Mouse (Mus musculus): ENCODE data around the gene Timp2. TPM values are rescaled to one million over a fixed set of nuclear protein-coding genes. Genes with fewer than 3 reads are reported as not detected.

Timp2 gene
- polyA plus RNA-seq, 1 experiment from 2014 or later, result 5.8 TPM

DNA sequence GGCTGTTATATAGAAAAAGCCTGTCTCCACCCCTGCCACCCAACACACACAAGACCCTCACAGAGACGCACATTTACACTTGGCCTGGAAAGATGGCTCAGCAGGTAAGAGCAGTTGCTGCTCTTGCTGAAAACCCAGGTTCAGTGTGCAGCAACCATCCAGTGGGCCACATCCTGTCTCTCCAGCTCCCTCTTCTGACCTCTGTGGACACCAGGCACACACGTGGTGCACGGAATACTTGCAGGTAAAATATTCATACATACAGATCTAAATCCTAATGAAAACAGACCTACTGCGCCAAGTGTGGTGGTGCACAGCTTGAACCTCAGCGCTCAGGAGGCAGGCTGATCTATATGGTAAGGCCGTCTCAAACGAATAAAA lies 88.9 kb downstream of the Timp2 start:
- no peaks in the 10 kb centered on the region for H3K27me3 ChIP-seq
- H3K4me2 ChIP-seq, result no peak overlapping the region
- 78% methylated on average over 7 of the region's 7 CpGs for WGBS (ENCODE audit: insufficient replicate concordance)
- no peak for ATAC-seq (ENCODE audit: insufficient read depth)
- peaks cover 91% of the 10 kb centered on the region for H3K36me3 ChIP-seq (replicated peaks)
- H3K9me3 ChIP-seq (replicated peaks), result no peaks in the 10 kb centered on the region
- no peaks in the 10 kb centered on the region for H3K4me1 ChIP-seq (replicated peaks)
- H3K4me3 ChIP-seq (replicated peaks), result no peak overlapping the region
- H3K27ac ChIP-seq (replicated peaks), result no peak overlapping the region
- no peak overlapping the region for H3K9ac ChIP-seq

DNA sequence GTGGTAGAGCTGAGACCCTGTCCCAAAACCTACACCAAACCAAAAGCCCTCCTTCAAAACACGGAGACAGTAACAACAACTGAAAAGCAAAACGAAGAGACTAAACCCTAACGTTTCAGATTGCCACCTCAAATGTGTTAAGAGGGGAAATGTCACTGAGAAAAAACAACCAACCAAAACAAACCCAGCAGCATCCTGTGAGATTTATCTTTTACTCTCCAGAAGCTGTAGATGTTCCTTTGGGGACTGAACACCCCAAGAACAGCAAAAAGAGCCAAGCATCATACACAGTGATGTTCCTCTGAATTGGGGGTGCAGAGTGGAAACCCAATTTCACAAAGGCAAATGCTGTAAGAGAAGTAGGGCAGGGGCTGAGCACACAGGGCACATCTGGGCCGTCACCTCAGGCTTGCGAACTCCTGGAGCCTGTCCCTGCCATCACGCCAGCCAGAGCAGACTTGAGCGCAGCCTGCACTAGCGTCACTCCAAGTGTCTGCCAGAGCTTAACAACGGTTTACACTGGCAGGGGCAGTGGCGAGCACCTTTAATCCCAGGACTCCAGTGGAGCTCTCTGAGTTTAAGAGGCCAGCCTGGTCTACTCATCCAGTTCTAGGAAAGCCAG lies 89.4 kb downstream of the Timp2 start:
- no peak overlapping the region for H3K4me2 ChIP-seq
- no peaks in the 10 kb centered on the region for H3K4me1 ChIP-seq (replicated peaks)
- no peak overlapping the region for H3K4me3 ChIP-seq (replicated peaks)
- no peak overlapping the region for H3K27ac ChIP-seq (replicated peaks)
- no peaks in the 10 kb centered on the region for H3K27me3 ChIP-seq
- WGBS (ENCODE audit: insufficient replicate concordance), result 78% methylated on average over 10 of the region's 10 CpGs
- H3K9me3 ChIP-seq (replicated peaks), result no peaks in the 10 kb centered on the region
- H3K9ac ChIP-seq, result no peak overlapping the region
- ATAC-seq (ENCODE audit: insufficient read depth), result no peak
- H3K36me3 ChIP-seq (replicated peaks), result peaks cover 91% of the 10 kb centered on the region

DNA sequence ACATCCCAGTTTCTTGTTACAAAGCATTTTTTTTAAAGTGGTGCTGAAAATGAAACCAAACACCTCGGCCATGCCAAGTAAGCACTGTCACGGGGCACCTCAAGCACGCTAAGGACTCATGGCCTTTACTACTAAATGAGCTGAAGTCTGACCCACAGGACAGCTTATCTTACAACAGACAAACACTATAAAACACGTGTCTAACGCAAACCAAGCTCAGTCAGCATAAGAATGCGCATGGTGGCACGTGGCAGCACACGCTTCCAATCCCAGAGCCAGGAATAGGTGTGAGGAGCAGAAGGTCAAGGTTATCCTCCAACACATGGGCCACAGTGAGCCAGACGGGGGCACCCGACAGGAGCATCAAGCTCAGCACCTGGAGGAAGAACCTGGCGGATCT lies 89.9 kb downstream of the Timp2 start:
- Histone ChIP-seq H3K27ac (replicated peaks) (no peak overlapping the region), H3K4me2 (no peak overlapping the region), H3K9ac (no peak overlapping the region), H3K9me3 (replicated peaks) (no peaks in the 10 kb centered on the region), H3K27me3 (no peaks in the 10 kb centered on the region), H3K4me1 (replicated peaks) (no peaks in the 10 kb centered on the region), H3K4me3 (replicated peaks) (no peak overlapping the region), H3K36me3 (replicated peaks) (peaks cover 93% of the 10 kb centered on the region)
- no peak for ATAC-seq (ENCODE audit: insufficient read depth)
- 70% methylated on average over 11 of the region's 11 CpGs for WGBS (ENCODE audit: insufficient replicate concordance)

DNA sequence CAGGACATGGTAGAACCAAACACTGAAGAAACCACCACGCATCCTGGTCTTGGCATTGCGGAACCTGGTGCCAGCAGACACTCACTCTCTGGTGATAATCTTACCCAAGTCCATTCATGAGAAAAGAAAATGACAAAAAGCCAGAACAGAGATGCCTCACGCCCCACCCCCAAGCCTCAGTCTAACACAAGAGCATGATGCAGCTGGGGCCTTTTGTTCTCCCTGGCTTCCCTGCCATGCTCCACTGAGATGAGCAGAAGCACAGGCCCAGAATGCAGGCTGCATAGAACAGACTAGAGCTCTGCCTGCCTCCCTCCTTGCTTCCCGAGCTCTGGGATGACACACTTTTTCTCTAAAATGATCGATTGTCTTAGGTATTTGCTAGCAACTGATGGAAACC lies 92.4 kb downstream of the Timp2 start:
- no peaks in the 10 kb centered on the region for H3K4me1 ChIP-seq (replicated peaks)
- H3K4me2 ChIP-seq, result no peak overlapping the region
- no peaks in the 10 kb centered on the region for H3K9me3 ChIP-seq (replicated peaks)
- H3K27me3 ChIP-seq, result no peaks in the 10 kb centered on the region
- H3K9ac ChIP-seq, result no peak overlapping the region
- 81% methylated on average over 5 of the region's 5 CpGs for WGBS (ENCODE audit: insufficient replicate concordance)
- ATAC-seq (ENCODE audit: insufficient read depth), result no peak
- no peak overlapping the region for H3K27ac ChIP-seq (replicated peaks)
- H3K4me3 ChIP-seq (replicated peaks), result no peak overlapping the region
- H3K36me3 ChIP-seq (replicated peaks), result peaks cover 94% of the 10 kb centered on the region

DNA sequence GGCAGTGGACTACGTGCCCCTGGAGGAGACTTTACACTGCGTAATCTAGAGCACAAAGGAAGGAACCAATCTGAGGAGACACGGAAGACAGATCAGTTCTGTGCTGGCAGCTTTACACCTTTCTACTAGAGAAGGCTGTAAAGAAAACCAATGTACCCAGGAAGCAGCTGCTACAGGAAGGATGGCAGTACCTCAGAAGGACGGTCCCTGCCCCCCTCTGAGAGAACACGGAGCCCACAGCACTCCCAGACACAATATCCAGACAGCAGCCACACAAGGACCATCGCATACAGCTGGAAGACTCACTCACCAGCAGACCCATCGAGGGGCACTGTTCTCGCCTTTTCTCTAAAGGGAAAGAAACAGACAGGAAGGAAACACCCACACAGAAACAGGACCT lies 95.5 kb downstream of the Timp2 start:
- no peak overlapping the region for H3K4me2 ChIP-seq
- WGBS (ENCODE audit: insufficient replicate concordance), result 75% methylated on average over 8 of the region's 8 CpGs
- H3K36me3 ChIP-seq (replicated peaks), result peaks cover 78% of the 10 kb centered on the region
- no peaks in the 10 kb centered on the region for H3K27me3 ChIP-seq
- no peak overlapping the region for H3K4me3 ChIP-seq (replicated peaks)
- no peaks in the 10 kb centered on the region for H3K4me1 ChIP-seq (replicated peaks)
- no peak overlapping the region for H3K27ac ChIP-seq (replicated peaks)
- ATAC-seq (ENCODE audit: insufficient read depth), result no peak
- H3K9ac ChIP-seq, result no peak overlapping the region
- H3K9me3 ChIP-seq (replicated peaks), result no peaks in the 10 kb centered on the region

DNA sequence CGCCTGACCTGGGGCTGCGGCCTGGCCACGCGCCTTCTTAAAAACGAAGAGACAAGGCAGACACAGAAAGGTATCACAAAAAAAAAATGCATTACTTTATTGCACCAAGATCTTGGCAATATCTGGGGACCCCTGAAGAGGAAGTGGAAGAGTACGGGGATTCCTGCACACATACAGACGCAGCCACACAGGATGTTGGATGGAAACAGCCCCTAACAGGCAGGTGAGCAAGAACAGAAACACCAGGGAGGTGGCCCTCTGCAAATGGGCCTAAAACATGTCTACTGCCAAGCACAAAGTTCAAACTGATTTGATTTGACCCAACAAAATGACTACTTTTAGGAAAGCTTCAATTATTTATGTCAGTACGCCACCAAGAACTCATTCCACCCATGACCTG lies 96.0 kb downstream of the Timp2 start:
- ATAC-seq (ENCODE audit: insufficient read depth), result no peak
- Histone ChIP-seq H3K27me3 (no peaks in the 10 kb centered on the region), H3K4me1 (replicated peaks) (no peaks in the 10 kb centered on the region), H3K4me3 (replicated peaks) (no peak overlapping the region), H3K36me3 (replicated peaks) (peaks cover 73% of the 10 kb centered on the region), H3K4me2 (no peak overlapping the region), H3K9ac (no peak overlapping the region), H3K9me3 (replicated peaks) (no peaks in the 10 kb centered on the region), H3K27ac (replicated peaks) (no peak overlapping the region)
- WGBS (ENCODE audit: insufficient replicate concordance), result 83% methylated on average over 8 of the region's 8 CpGs

DNA sequence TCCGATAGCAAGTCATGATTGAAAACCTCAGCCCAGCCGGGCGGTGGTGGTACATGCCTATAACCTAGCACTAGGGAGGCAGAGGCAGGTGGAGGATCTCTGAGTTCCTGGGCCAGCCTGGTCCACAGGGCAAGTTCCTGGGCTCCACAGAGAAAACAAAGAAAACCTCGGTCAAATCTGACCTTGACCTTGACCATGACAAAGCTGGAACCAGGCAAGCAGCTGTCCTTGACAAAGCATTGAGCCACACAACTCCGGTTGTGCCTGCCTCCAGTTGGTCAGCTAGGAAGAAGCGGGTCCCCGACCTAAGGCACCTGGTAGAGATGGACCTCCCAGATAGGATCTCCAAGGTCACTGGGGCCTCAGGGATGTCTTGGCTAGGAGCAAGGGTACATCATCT lies 99.2 kb downstream of the Timp2 start:
- WGBS (ENCODE audit: insufficient replicate concordance), result 77% methylated on average over 7 of the region's 7 CpGs

DNA sequence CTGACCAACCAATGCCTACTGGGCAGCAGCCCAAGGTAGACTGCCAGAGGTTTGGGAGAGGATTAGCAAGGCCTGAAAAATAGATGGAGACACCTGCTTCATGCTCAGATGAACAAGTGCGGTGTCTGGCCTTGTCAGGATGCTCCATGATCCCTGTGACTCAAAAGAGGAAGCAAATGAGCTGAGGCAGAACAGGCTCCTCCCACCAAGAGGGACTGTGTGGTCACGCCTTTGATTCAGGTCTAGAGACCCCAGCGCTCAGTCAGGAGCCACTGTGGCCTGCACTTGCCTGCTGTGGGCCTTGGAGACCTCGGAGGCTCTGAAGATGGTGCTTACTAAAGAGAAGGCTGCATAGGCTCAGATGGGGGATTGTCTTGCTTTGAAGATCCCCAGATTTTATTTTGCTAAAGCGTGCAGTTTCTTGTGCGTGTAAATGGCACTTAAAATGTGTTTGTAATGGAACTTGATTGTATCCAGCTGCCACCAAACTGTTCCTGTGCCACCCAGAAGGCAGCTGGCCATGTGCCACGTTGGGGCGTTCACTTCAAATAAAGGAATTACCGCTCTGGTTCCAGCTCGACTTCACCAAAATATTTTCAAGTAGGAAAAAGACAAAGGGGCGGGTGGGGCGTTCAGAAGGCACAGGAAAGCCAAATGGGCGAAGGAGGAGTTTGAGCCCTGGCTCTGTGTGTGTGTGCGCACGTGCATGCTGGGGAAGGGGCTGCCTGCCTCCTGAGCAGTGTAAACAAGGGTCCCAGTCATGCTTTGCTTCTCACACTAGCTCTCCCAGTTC lies 101.2 kb downstream of the Timp2 start:
- H3K27ac ChIP-seq (replicated peaks), result no peak overlapping the region
- WGBS (ENCODE audit: insufficient replicate concordance), result 50% methylated on average over 15 of the region's 15 CpGs
- peaks cover 10% of the 10 kb centered on the region for H3K4me1 ChIP-seq (replicated peaks)
- no peak for ATAC-seq (ENCODE audit: insufficient read depth)
- H3K27me3 ChIP-seq, result no peaks in the 10 kb centered on the region
- no peak overlapping the region for H3K4me3 ChIP-seq (replicated peaks)
- no peak overlapping the region for H3K4me2 ChIP-seq
- peaks cover 21% of the 10 kb centered on the region for H3K36me3 ChIP-seq (replicated peaks)
- H3K9me3 ChIP-seq (replicated peaks), result no peaks in the 10 kb centered on the region
- H3K9ac ChIP-seq, result no peak overlapping the region

More for the DNA sequence above, 99.2 kb downstream of the Timp2 start:
- Histone ChIP-seq H3K9me3 (replicated peaks) (no peaks in the 10 kb centered on the region), H3K4me1 (replicated peaks) (0 out of 2 replicates have a peak, but pooled peaks cover 5% of the 10 kb centered on the region), H3K9ac (no peak overlapping the region), H3K27me3 (no peaks in the 10 kb centered on the region), H3K4me2 (no peak overlapping the region), H3K27ac (replicated peaks) (no peak overlapping the region), H3K36me3 (replicated peaks) (peaks cover 41% of the 10 kb centered on the region), H3K4me3 (replicated peaks) (no peak overlapping the region)
- no peak for ATAC-seq (ENCODE audit: insufficient read depth)

DNA sequence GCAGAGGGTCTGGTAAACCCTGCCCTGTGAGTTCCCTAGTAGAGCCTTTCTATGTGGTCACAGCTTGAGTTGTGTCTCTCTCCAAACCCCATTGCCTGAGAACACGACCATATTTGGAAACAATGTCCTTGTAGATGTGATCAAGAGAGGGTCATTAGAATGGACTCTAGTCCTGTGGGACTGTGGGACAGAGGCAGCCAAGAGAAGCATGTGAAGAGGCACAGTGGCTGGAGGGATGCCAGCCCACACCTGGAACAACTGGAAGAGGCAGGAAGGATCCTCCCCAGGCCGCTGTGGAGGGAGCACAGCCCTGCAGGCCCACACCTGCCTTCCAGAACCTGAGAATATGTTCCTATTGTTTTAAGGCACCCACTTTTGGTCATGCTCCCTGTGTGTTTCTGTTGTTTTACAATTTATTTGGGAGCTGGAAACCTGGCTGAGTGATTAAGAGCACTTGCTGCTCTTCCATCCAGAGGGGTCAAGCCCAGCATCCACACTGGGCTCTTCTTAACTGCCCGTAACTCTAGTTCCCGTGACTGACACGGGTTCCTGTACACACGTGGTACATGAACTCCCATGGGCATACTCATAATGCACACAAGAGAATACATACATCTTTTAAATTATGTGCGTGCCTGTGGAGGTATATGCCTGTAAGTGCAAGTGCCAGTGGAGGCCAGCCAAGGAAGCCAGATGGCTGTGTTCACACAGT lies 101.9 kb downstream of the Timp2 start:
- Histone ChIP-seq H3K4me3 (replicated peaks) (no peak overlapping the region), H3K9ac (no peak overlapping the region), H3K27me3 (no peaks in the 10 kb centered on the region), H3K9me3 (replicated peaks) (no peaks in the 10 kb centered on the region), H3K4me2 (no peak overlapping the region), H3K4me1 (replicated peaks) (peaks cover 17% of the 10 kb centered on the region), H3K27ac (replicated peaks) (no peak overlapping the region), H3K36me3 (replicated peaks) (peaks cover 13% of the 10 kb centered on the region)
- ATAC-seq (ENCODE audit: insufficient read depth), result no peak
- 68% methylated on average over 7 of the region's 7 CpGs for WGBS (ENCODE audit: insufficient replicate concordance)

Measured in liver, embryonic 15.5 days (tissue).